Mouse (Mus musculus) layer of hippocampus, postnatal 14 days (tissue): ENCODE measurements at regions not wholly inside any gene's neighbourhood (a gene's known extent, or its start where the extent isn't known, plus 50 kb on each side); places are given as distances from the start of the nearest gene placed in this dataset.

Experiments used
- DNase-seq, 2 experiments: peaks; one replicate each; pipeline ENCODE4 v3.0.0; 2021 to 2022; ENCODE audit warnings: low spot score in 2 of 2, mixed read lengths in 1 of 2

- DNase-seq = no peak
These were observed 52.6 kb upstream of the Unc13c start for GRCm38 (mm10) chr9:74021339-74021738.

GRCm38 (mm10) chr9:74023922-74024321 lies 55.2 kb upstream of the Unc13c start:
- no peak for DNase-seq

GRCm38 (mm10) chr9:74026131-74026530 lies 57.4 kb upstream of the Unc13c start:
- no peak for DNase-seq

- DNase-seq = peak; percentile 4 to 22
These were observed 59.7 kb upstream of the Unc13c start for GRCm38 (mm10) chr9:74028438-74028837.

- no peak for DNase-seq
These were observed 64.2 kb upstream of the Wdr72 start for GRCm38 (mm10) chr9:74045936-74046335.

GRCm38 (mm10) chr9:74049776-74050175 lies 60.4 kb upstream of the Wdr72 start:
- DNase-seq = no peak

GRCm38 (mm10) chr9:74056709-74057108 lies 53.4 kb upstream of the Wdr72 start:
- peak in 1 of 2 experiments; percentile 17 for DNase-seq

- peak in 1 of 2 experiments; percentile 4 for DNase-seq
These were observed 52.6 kb upstream of the Wdr72 start for GRCm38 (mm10) chr9:74057476-74058076.

GRCm38 (mm10) chr9:74058269-74058871 lies 51.8 kb upstream of the Wdr72 start:
- DNase-seq = no peak
